Mouse (Mus musculus) thymus, postnatal 25 days (tissue): ENCODE measurements at regions not wholly inside any gene's neighbourhood (a gene's known extent, or its start where the extent isn't known, plus 50 kb on each side); places are given as distances from the start of the nearest gene placed in this dataset.

Experiments used
- DNase-seq: peaks from one replicate; pipeline ENCODE4 v3.0.0; 2022

- no peak for DNase-seq
These were observed 312.8 kb upstream of the Thrb start for GRCm38 (mm10) chr14:17347286-17347685.

DNA sequence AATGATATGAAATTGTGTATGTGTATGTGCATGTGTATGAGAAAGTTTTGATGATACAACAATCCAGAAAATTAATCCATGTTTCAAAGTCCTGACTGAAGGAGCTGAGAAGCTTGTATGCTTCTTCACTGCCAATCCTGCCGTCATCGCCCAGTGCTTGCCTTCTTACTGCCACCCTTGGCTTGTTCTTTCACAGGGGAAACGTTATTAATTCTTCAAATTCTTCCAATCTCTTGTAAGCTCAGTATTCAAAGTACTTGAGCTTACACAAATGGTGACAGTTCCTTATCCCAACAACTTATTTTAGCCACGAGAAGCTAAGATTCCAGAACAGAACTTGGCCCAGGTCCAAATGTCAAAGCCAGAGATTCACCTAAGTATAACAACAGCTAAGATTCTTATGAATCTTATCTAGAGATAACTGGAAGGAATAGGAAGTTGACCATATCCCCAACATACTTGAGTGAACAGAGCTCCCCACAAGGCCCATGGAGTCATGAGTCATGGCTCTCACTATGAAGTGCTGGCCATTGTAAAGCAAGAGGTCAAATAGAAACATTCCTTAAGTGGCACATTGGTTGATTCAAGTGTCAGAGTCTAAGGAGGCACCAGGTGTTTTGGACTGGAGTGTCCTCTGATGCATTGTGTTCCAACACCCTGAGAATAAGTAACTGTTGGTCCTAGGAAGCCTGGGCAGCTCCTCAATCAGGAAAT lies 307.6 kb upstream of the Thrb start:
- no peak for DNase-seq

DNA sequence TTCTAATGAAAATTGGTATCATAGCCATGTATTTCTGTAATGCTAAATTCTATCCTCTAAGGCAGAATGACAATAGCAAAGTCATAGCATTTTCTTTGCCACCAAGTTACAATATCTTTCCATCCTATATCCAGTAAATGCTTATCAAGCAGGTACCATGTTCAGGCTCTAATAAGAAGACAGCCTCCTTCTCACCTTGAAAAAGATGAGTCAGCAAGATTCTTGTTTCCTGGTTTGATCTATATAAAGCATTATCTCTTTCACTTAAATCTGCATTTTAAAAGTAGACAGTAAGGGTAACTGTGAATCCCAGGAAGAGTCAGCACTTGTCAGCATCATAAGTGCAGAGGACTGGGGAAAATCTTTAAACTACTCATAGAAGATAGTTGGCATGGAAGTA lies 298.2 kb upstream of the Thrb start:
- no peak for DNase-seq

- peak; percentile 25 for DNase-seq
These were observed 257.1 kb upstream of the Thrb start for GRCm38 (mm10) chr14:17402751-17403479.

- DNase-seq = peak; percentile 51
These were observed 254.3 kb upstream of the Thrb start for GRCm38 (mm10) chr14:17405551-17406336.

DNA sequence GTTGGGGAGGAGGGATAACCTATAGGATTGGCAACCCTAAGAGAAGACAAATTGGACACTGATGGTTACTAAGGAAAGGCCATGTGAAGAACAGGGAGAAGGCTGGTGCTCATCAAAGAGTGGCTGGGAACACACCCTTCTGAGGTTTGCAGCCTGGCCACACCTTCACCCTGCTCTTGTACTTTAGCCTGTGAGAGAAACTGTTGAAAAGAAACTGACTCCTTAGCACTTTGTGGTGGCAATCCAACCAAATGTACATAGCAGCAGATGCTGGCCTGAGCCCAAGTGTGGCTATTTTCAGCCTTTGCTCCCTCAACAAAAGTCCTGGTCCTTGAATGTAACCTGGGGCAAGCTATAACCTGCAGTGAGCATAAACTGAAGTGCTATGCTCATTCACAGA lies 253.2 kb upstream of the Thrb start:
- no peak for DNase-seq

DNA sequence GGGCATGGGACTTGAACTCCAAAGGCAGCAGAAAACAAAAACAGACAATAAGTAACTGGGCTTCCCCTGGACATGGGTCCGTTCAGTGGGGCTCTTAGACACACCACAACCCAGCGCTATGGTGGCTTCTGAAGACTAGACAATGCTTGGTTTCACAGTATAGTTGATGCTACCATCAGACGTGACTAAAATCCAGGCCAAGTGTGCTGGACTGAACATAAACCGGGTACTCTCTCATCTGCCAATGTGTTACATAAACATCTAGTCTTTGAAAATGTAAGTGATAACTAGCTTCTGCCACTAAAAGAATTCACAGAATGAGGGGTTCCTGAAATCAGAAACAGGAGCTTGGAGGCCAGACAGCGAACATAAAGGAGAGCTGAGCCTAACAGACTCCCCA lies 251.7 kb upstream of the Thrb start:
- no peak for DNase-seq

GRCm38 (mm10) chr14:17408813-17409212 lies 251.2 kb upstream of the Thrb start:
- no peak for DNase-seq

DNA sequence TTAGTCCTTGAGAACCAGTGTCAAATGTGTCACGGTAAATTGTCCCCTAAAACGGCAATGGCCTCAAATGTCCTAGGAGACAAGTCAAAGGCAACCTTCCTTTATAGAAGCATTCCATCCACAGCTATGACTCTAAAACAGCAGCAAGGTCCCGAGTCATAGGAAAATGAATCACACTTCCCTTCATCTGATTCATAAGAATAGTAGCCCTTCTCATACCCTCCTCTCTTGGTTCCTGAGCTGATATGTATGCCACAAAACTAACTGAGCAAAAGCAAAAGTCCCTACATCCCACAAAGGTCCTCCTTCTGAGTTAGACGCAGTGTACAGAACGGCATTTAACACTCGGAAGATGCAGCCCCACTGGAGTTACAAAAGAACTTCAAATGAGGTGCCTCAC lies 250.6 kb upstream of the Thrb start:
- no peak for DNase-seq

- DNase-seq = no peak
These were observed 249.3 kb upstream of the Thrb start for GRCm38 (mm10) chr14:17410752-17411151.

DNA sequence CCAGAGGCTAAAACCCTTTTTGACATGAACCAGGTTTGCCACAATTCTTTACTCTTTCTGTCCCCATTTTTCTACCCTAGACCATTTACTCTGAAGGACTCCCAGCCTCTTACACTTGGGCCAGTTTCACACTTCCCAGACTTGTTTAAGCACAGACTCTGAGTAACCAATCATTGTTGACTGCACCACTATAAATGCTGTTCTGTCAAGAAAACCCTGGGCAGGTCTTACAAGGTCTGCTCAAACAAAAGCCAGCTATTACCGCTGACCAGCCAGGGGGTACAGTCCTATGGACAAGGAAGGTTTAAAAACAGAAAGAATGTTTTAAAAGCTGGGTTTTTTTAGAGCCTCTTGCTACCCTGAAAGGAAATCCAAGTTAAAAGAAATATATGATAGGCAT lies 248.8 kb upstream of the Thrb start:
- DNase-seq = no peak

GRCm38 (mm10) chr14:17414246-17414888 lies 245.7 kb upstream of the Thrb start:
- no peak for DNase-seq

DNA sequence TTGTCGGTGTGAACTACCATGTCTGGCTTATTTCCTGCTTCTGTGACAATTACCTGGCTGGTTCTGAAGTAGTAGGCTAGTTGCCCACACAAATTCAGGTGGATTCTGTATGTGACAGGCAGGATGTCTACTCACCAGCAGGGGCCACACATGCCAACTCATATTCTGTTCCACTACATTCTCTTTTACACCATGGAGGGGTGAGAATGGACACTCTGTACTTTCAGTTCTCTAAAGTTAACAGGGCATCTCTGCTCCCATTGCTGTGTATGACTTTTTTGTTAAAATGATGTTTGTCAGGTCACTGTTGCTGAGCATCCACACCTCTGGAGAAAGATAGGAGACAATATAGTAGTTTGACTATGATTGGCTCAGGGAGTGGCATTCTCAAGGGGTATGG lies 232.3 kb upstream of the Thrb start:
- no peak for DNase-seq

DNA sequence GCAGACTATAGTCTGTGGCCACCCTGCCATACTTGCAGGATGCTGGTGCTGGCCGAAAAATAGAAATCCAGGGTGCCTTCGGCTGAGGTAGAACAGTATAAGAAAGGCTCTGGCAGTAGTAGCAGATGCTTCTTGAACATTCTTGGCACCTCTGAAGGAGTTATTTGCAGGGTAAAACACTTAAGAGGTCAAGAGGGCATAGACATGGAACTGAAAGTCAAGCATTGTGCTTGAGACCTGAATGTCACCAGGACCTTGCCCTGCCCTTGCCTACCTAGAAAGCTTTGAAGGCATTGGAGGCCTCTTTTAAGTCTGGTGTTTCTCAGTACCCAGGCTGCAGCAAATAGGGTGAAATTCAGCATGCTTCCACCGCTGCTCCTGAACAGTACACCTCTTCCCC lies 230.9 kb upstream of the Thrb start:
- DNase-seq = no peak

- no peak for DNase-seq
These were observed 226.7 kb upstream of the Thrb start for GRCm38 (mm10) chr14:17433346-17433745.

DNA sequence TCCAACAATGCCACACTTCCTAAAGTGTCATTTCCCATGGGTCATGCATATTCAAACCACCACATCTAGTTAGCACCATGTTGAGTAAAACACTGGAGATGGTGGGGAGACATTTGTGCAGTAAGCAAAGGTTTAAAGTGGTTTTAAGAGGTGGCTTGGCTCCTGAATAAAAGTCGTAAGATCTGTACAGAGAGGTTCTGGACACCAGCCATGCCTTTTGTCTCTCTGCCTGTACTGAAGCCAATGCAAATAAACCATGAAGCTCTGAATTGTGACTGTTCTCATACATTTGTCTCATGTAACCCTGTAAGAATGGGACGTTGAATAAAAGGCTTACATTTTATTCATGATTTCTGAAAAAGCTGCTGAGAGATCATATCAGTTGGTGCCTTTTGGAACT lies 202.1 kb upstream of the Thrb start:
- no peak for DNase-seq

DNA sequence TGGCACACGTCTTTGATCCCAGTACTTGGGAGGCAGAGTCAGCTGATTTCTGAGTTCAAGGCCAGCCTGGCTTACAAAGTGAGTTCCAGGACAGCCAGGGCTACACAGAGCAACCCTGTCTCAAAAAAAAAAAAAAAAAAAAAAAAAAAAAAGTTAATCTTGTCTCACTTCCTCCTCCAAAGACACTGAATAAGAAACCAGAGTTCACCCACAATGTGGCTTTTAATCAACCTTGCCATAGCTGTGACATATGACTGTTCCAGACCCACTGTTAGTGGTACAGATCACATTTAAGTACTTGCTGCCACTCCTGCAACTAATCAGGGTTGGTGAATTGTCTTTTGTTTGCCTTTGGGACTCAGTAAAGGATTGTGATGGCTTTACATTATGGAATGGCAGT lies 181.1 kb upstream of the Thrb start:
- DNase-seq = no peak

DNA sequence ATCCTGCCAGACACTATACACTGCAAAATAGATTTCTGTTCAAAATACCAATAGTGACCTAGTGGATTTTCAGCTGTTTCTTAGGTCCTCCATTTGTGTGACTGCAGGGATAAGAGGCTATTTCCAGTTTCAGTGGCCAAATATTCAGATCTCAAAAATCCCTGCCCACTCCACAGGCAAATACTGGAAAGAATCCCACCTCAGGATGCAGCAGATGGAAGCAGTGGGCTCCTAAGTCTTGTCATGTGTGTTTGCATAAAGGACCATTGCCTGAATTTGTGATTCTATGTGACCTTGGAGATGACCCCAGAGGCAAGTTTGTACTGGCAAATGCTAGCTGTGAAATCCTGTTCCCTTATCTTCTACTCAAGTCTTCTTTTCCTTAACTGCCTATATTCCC lies 175.2 kb upstream of the Thrb start:
- DNase-seq = no peak

DNA sequence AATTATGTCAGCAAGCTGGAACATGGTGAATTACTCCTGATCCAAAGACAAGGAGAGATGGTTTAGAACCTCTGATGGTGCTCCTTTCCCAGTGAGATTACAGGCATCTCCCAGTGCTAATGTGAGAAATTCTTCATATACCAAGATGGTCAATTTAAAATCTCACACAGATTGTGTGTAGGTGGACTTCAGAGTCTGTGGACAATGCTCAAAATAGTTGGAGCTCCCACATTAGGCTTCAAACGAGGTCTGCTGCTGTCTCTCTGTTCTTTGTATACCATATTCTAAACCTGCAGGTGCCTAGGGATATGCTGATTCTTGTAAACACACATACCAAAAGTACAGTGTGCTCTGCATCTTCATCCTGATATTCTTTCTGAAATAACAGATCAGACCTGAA lies 146.3 kb upstream of the Thrb start:
- DNase-seq = no peak

- no peak for DNase-seq
These were observed 137.4 kb upstream of the Thrb start for GRCm38 (mm10) chr14:17522696-17523095.

- no peak for DNase-seq
These were observed 136.1 kb upstream of the Thrb start for GRCm38 (mm10) chr14:17523916-17524315.

- no peak for DNase-seq
These were observed 120.7 kb upstream of the Thrb start for GRCm38 (mm10) chr14:17539322-17539721.

- DNase-seq = no peak
These were observed 103.6 kb upstream of the Thrb start for GRCm38 (mm10) chr14:17556458-17556857.
